Mouse (Mus musculus) liver, adult 2 months (tissue): ENCODE data around the gene Chga. TPM values are rescaled to one million over a fixed set of nuclear protein-coding genes. Genes with fewer than 3 reads are reported as not detected.

Experiments
- DNase-seq: peaks from one replicate; pipeline ENCODE4 v3.0.0-alpha.2; 2011; ENCODE audit warnings: low read depth, low spot score; ENCODE audit errors: extremely low read depth
- H3K27ac ChIP-seq: fragments of 200-500 bp; replicated peaks from 2 replicates; pipeline ENCODE4 v1.5.1; 2012; ENCODE audit warnings: low read depth, mild to moderate bottlenecking, control low read depth, inconsistent platforms, low read length; ENCODE audit not compliant: insufficient read depth
- H3K27me3 ChIP-seq: fragments of 200-500 bp; 2 replicates; pipeline ENCODE4 v1.6.1; 2012; ENCODE audit warnings: mild to moderate bottlenecking, moderate library complexity, low read length, inconsistent platforms; ENCODE audit not compliant: control insufficient read depth, insufficient read depth
- H3K36me3 ChIP-seq: fragments of 200-500 bp; 2 replicates; pipeline ENCODE4 v1.6.1; 2012; ENCODE audit warnings: low read length, inconsistent platforms; ENCODE audit not compliant: control insufficient read depth, insufficient read depth
- H3K4me1 ChIP-seq: fragments of 200-500 bp; 2 replicates; pipeline ENCODE4 v1.6.1; 2011; ENCODE audit warnings: low read length; ENCODE audit not compliant: control insufficient read depth, insufficient read depth
- H3K4me3 ChIP-seq: fragments of 200-500 bp; 2 replicates; pipeline ENCODE4 v1.5.1; 2011; ENCODE audit warnings: low read depth, mild to moderate bottlenecking, control low read depth, low read length, moderate library complexity; ENCODE audit not compliant: insufficient read depth
- H3K79me2 ChIP-seq: fragments of 200-500 bp; 2 replicates; pipeline ENCODE4 v1.6.1; 2012; ENCODE audit warnings: inconsistent platforms, mild to moderate bottlenecking, low read length, moderate library complexity; ENCODE audit not compliant: control insufficient read depth, insufficient read depth
- H3K9ac ChIP-seq: fragments of 200-500 bp; 2 replicates; pipeline ENCODE4 v1.6.1; 2012; ENCODE audit warnings: low read depth, mild to moderate bottlenecking, control low read depth, inconsistent platforms, low read length
- CTCF ChIP-seq: fragments of 200-500 bp; IDR thresholded peaks from 2 replicates; pipeline ENCODE4 v1.5.1; 2011; ENCODE audit warnings: low read depth, low read length, control low read depth
- POLR2A ChIP-seq: fragments of 200-500 bp; IDR thresholded peaks from 2 replicates; pipeline ENCODE4 v1.6.1; 2011; ENCODE audit warnings: low read length, control low read depth; ENCODE audit not compliant: insufficient read depth; ENCODE audit errors: extremely low read depth
- WGBS: fragments of 180-500 bp; shearing (Covaris S2); methylation state at CpG from one replicate; pipeline ENCODE4 v1.1.7; 2018; 5-methylcytosine and 5-hydroxymethylcytosine counted together
- polyA plus RNA-seq: library from polyadenylated mRNA; depleted of rRNA; stranded (reverse); fragments of >200 nt; gene quantifications from 2 replicates; pipeline ENCODE4 v1.2.3, GENCODE M21; 2012
- total RNA-seq: library from RNA; depleted of rRNA; stranded (reverse); fragments of >200 nt; gene quantifications from 2 replicates; pipeline ENCODE4 v1.2.3, GENCODE M21; 2014

Chga gene
- total and polyA plus RNA-seq, 2 experiments, result not detected

DNA sequence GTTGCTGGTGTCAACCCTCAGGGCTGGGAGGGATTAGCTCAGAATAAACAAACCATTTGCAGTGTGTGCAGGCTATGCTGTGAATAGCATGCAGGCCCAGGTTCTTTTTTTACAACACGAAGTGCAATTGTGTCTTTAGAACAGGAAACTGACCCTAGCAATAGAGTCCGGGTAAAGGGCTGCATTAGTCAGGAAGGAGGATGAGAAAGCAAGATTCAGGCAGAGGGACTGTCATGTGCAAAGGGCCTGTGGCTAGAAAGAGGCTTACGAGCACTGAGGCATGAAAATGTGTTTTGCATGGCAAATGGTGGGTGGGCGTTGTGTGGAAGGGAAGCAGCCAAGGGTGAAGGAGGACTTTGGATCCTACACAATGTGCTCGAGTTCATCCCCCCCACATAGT lies 26.8 kb upstream of the Chga start:
- TF ChIP-seq CTCF, result no peak
- TF ChIP-seq POLR2A, result no peak
- DNase-seq, result no peak
- 75% methylated on average over 5 of the region's 5 CpGs for WGBS

DNA sequence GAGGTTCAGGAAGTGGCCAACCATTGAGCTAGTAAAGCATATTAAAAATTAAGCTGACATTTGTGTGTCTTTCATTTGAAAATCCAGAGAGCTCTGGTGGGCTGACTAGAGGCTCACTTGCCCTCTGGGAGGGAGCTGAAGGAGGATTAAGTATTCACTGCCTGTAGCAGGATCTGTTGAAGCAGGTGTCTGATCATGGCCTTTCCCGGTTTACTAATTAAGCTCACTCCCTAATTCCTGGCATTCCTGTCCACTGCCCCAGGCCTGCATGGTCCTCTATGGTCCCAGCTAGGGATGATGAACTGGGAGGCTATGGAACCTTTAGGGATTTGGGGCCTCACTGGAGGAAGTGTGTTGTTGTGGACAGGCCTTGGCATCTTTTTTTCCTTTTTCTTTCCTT lies 19.0 kb upstream of the Chga start:
- H3K4me1 ChIP-seq, result no peaks in the 10 kb centered on the region
- 53% methylated on average over 1 of the region's 1 CpGs for WGBS
- H3K27me3 ChIP-seq, result no peaks in the 10 kb centered on the region
- H3K4me3 ChIP-seq, result no peak overlapping the region
- H3K36me3 ChIP-seq, result no peaks in the 10 kb centered on the region
- H3K9ac ChIP-seq, result no peak overlapping the region
- no peaks in the 10 kb centered on the region for H3K79me2 ChIP-seq
- TF ChIP-seq POLR2A (no peak), CTCF (no peak)
- no peak overlapping the region for H3K27ac ChIP-seq
- no peak for DNase-seq

More for the DNA sequence above, 26.8 kb upstream of the Chga start:
- Histone ChIP-seq H3K27me3 (no peaks in the 10 kb centered on the region), H3K27ac (no peak overlapping the region), H3K36me3 (no peaks in the 10 kb centered on the region), H3K79me2 (no peaks in the 10 kb centered on the region), H3K4me3 (no peak overlapping the region), H3K9ac (no peak overlapping the region), H3K4me1 (no peaks in the 10 kb centered on the region)

- no peaks in the 10 kb centered on the region for H3K4me1 ChIP-seq
- H3K9ac ChIP-seq, result no peak overlapping the region
- no peaks in the 10 kb centered on the region for H3K79me2 ChIP-seq
- no peaks in the 10 kb centered on the region for H3K27me3 ChIP-seq
- H3K27ac ChIP-seq, result no peak overlapping the region
- no peak for DNase-seq
- 70% methylated on average over 8 of the region's 8 CpGs for WGBS
- H3K4me3 ChIP-seq, result no peak overlapping the region
- TF ChIP-seq CTCF, result no peak
- no peak for TF ChIP-seq POLR2A
- H3K36me3 ChIP-seq, result no peaks in the 10 kb centered on the region
Observed at GRCm38 (mm10) chr12:102540278-102540677, 14.5 kb upstream of the Chga start.

DNA sequence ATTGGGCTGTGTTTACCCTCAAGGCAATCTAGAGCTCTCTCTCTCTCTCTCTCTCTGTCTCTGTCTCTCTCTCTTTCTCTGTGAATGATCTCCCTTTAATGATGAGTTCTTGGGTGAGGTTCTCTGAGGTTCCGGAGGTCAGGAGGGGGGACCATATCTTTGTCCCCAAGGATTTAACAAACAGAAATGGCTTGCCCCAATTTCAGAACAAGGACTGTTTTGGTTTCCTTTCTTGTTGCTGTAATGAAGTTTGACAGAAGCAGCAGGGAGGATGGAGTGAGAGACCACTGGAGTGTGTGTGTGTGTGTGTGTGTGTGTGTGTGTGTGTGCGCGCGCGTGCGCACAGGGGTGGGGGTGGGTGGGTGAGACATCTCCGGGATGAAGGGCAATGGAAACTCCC lies 13.6 kb upstream of the Chga start:
- Histone ChIP-seq H3K36me3 (no peaks in the 10 kb centered on the region), H3K27me3 (no peaks in the 10 kb centered on the region), H3K79me2 (no peaks in the 10 kb centered on the region), H3K4me3 (no peak overlapping the region), H3K4me1 (no peaks in the 10 kb centered on the region), H3K27ac (no peak overlapping the region), H3K9ac (no peak overlapping the region)
- 93% methylated on average over 7 of the region's 7 CpGs for WGBS
- TF ChIP-seq POLR2A, result no peak
- no peak for TF ChIP-seq CTCF
- no peak for DNase-seq

GRCm38 (mm10) chr12:102545122-102545521 lies 9.6 kb upstream of the Chga start:
- H3K4me1 ChIP-seq, result no peaks in the 10 kb centered on the region
- H3K4me3 ChIP-seq, result no peak overlapping the region
- 53% methylated on average over 6 of the region's 6 CpGs for WGBS
- no peak for TF ChIP-seq CTCF
- no peak for TF ChIP-seq POLR2A
- H3K27me3 ChIP-seq, result no peaks in the 10 kb centered on the region
- H3K79me2 ChIP-seq, result no peaks in the 10 kb centered on the region
- no peaks in the 10 kb centered on the region for H3K36me3 ChIP-seq
- no peak overlapping the region for H3K27ac ChIP-seq
- DNase-seq, result no peak
- no peak overlapping the region for H3K9ac ChIP-seq

DNA sequence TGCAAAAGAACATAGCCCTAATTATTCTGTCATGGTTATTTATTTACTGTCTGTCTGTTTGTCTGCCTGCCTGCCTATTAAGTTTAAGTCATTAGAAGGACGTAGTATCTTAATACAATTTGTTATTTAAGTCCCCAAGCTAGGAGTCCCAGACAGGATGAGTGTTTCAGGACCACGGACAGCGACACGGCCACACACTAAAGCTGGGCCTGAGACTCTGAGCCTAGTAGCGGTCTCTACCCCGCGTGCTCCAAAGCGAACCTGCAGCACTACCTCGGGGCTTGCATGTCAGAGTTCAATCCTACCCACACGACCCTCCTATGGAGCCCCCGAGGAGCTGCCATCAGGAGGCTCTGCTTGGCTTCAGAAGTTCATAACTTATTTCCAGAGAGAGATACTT lies 4.2 kb upstream of the Chga start:
- WGBS, result 7% methylated on average over 11 of the region's 11 CpGs
- Histone ChIP-seq H3K27me3 (peaks cover 7% of the 10 kb centered on the region), H3K27ac (no peak overlapping the region), H3K9ac (no peak overlapping the region), H3K79me2 (no peaks in the 10 kb centered on the region), H3K36me3 (no peaks in the 10 kb centered on the region), H3K4me1 (no peaks in the 10 kb centered on the region), H3K4me3 (no peak overlapping the region)
- TF ChIP-seq CTCF (no peak), POLR2A (no peak)
- DNase-seq, result peak; percentile 23
